Mouse (Mus musculus) CH12.LX (cell line): ENCODE data around the gene Wnk2. TPM values are rescaled to one million over a fixed set of nuclear protein-coding genes. Genes with fewer than 3 reads are reported as not detected.
A peak's percentile ranks its signal among the peaks of the same experiment; 100 is the strongest.

Source experiments
- DNase-seq: peaks from one replicate; pipeline ENCODE4 v3.0.0-alpha.2; 2013; ENCODE audit errors: extremely low read depth
- H3K27ac ChIP-seq: 2 replicates; pipeline ENCODE4 v1.5.1; 2012; ENCODE audit warnings: low read depth, mild to moderate bottlenecking, control low read depth, moderate library complexity; ENCODE audit not compliant: insufficient read depth
- H3K27me3 ChIP-seq: replicated peaks from 2 replicates; pipeline ENCODE3; 2012; ENCODE audit warnings: inconsistent platforms
- H3K36me3 ChIP-seq, 2 experiments: replicated peaks in 1 of 2; 2 replicates each; pipeline versions ENCODE3 to v1.6.1; 2012; ENCODE audit warnings: inconsistent platforms in 1 of 2, low read length in 1 of 2, mild to moderate bottlenecking in 1 of 2, mixed read lengths in 1 of 2, moderate library complexity in 1 of 2; ENCODE audit not compliant: control insufficient read depth in 1 of 2, insufficient read depth in 1 of 2
- H3K4me1 ChIP-seq, 2 experiments: 2 replicates each; pipeline ENCODE4 v1.6.1; 2012; ENCODE audit warnings: inconsistent platforms in 1 of 2, moderate library complexity in 1 of 2; ENCODE audit not compliant: insufficient read depth in 2 of 2, control insufficient read depth in 1 of 2
- H3K4me2 ChIP-seq: 2 replicates; pipeline ENCODE4 v1.6.1; 2012; ENCODE audit warnings: low read depth, mild to moderate bottlenecking, control low read depth; ENCODE audit not compliant: poor library complexity, insufficient read depth, severe bottlenecking
- H3K4me3 ChIP-seq, 3 experiments: fragments of 150-350 bp in 1 of 3; sonication (generic) in 1 of 3; replicated peaks in 1 of 3; 2 replicates each; pipeline versions ENCODE3 to v1.5.1; 2011 to 2012; ENCODE audit warnings: low read depth in 2 of 3, low read length in 2 of 3, mild to moderate bottlenecking in 2 of 3, moderate library complexity in 2 of 3, control low read depth in 1 of 3, improper control_type of control experiment in 1 of 3, inconsistent platforms in 1 of 3, mixed read lengths in 1 of 3; ENCODE audit not compliant: poor library complexity in 1 of 3
- H3K79me2 ChIP-seq: replicated peaks from 2 replicates; pipeline ENCODE4 v1.6.1; 2012; ENCODE audit warnings: mild to moderate bottlenecking, moderate library complexity; ENCODE audit not compliant: control insufficient read depth, poor library complexity, insufficient read depth, severe bottlenecking; ENCODE audit errors: extremely low read depth
- H3K9ac ChIP-seq: 2 replicates; pipeline ENCODE4 v1.6.1; 2012; ENCODE audit warnings: low read depth, mild to moderate bottlenecking, control low read depth, moderate library complexity; ENCODE audit not compliant: insufficient read depth
- H3K9me3 ChIP-seq: replicated peaks from 2 replicates; pipeline ENCODE3; 2012; ENCODE audit warnings: low read length, inconsistent platforms, mixed read lengths
- BHLHE40 ChIP-seq: IDR thresholded peaks from 2 replicates; pipeline ENCODE4 v1.6.1; 2011; ENCODE audit warnings: mild to moderate bottlenecking, low read depth, low read length, improper control_type of control experiment
- CHD1 ChIP-seq: IDR thresholded peaks from 2 replicates; pipeline ENCODE4 v1.6.1; 2012; ENCODE audit warnings: low read depth, low read length, improper control_type of control experiment, inconsistent platforms
- CHD2 ChIP-seq: IDR thresholded peaks from 2 replicates; pipeline ENCODE4 v1.6.1; 2011; ENCODE audit warnings: low read length, improper control_type of control experiment
- CTCF ChIP-seq, 2 experiments: IDR thresholded peaks in 1 of 2; conservative IDR thresholded peaks in 1 of 2; 2 replicates each; pipeline ENCODE4 v1.5.1; 2011 to 2012; ENCODE audit warnings: low read depth in 2 of 2, low read length in 2 of 2, improper control_type of control experiment in 1 of 2, inconsistent platforms in 1 of 2, mild to moderate bottlenecking in 1 of 2, moderate library complexity in 1 of 2
- EP300 ChIP-seq: IDR thresholded peaks from 2 replicates; pipeline ENCODE4 v1.6.1; 2011; ENCODE audit warnings: low read length, improper control_type of control experiment
- HCFC1 ChIP-seq: IDR thresholded peaks from 2 replicates; pipeline ENCODE4 v1.6.1; 2012; ENCODE audit warnings: low read depth, mild to moderate bottlenecking, inconsistent platforms, low read length, improper control_type of control experiment
- IRF4 ChIP-seq: IDR thresholded peaks from 2 replicates; pipeline ENCODE4 v1.6.1; 2014; ENCODE audit warnings: low read depth, mild to moderate bottlenecking, inconsistent platforms, low read length, improper control_type of control experiment
- JUN ChIP-seq: IDR thresholded peaks from 2 replicates; pipeline ENCODE4 v1.6.1; 2011; ENCODE audit warnings: low read depth, mild to moderate bottlenecking, low read length, improper control_type of control experiment, moderate library complexity; ENCODE audit not compliant: insufficient read depth
- MAX ChIP-seq: IDR thresholded peaks from 2 replicates; pipeline ENCODE4 v1.6.1; 2011; ENCODE audit warnings: low read length, improper control_type of control experiment
- MAZ ChIP-seq: IDR thresholded peaks from 2 replicates; pipeline ENCODE4 v1.6.1; 2012; ENCODE audit warnings: low read depth, mild to moderate bottlenecking, inconsistent platforms, low read length, improper control_type of control experiment, moderate library complexity
- MXI1 ChIP-seq: IDR thresholded peaks from 2 replicates; pipeline ENCODE4 v1.6.1; 2011; ENCODE audit warnings: mild to moderate bottlenecking, low read depth, low read length, improper control_type of control experiment
- NELFE ChIP-seq: IDR thresholded peaks from 2 replicates; pipeline ENCODE4 v1.6.1; 2011; ENCODE audit warnings: low read depth, low read length, improper control_type of control experiment
- PAX5 ChIP-seq: IDR thresholded peaks from 2 replicates; pipeline ENCODE4 v1.6.1; 2012; ENCODE audit warnings: low read length, inconsistent platforms, mixed read lengths
- RAD21 ChIP-seq: IDR thresholded peaks from 2 replicates; pipeline ENCODE4 v1.6.1; 2011; ENCODE audit warnings: low read depth, mild to moderate bottlenecking, low read length, improper control_type of control experiment, moderate library complexity
- RCOR1 ChIP-seq: conservative IDR thresholded peaks from 2 replicates; pipeline ENCODE4 v1.6.1; 2012; ENCODE audit warnings: low read depth, mild to moderate bottlenecking, inconsistent platforms, low read length, improper control_type of control experiment
- SIN3A ChIP-seq: IDR thresholded peaks from 2 replicates; pipeline ENCODE4 v1.6.1; 2012; ENCODE audit warnings: low read length, improper control_type of control experiment, inconsistent platforms
- SMC3 ChIP-seq: IDR thresholded peaks from 2 replicates; pipeline ENCODE4 v1.6.1; 2011; ENCODE audit warnings: low read depth, low read length, improper control_type of control experiment
- TBP ChIP-seq: conservative IDR thresholded peaks from 2 replicates; pipeline ENCODE4 v1.6.1; 2011; ENCODE audit warnings: low read depth, low read length, improper control_type of control experiment
- USF1 ChIP-seq: IDR thresholded peaks from 2 replicates; pipeline ENCODE4 v1.6.1; 2014; ENCODE audit warnings: low read depth, mild to moderate bottlenecking, inconsistent platforms, low read length, improper control_type of control experiment
- ZC3H11A ChIP-seq: IDR thresholded peaks from 2 replicates; pipeline ENCODE4 v1.6.1; 2012; ENCODE audit warnings: low read depth, mild to moderate bottlenecking, inconsistent platforms, low read length, improper control_type of control experiment
- ZKSCAN1 ChIP-seq: IDR thresholded peaks from 2 replicates; pipeline ENCODE4 v1.6.1; 2012; ENCODE audit warnings: low read depth, inconsistent platforms, low read length, improper control_type of control experiment, borderline replicate concordance
- dilution Hi-C: fragments of 300-500 bp; cut with MboI; formaldehyde crosslinking; loops from 2 replicates; pipeline ENCODE4 v1.14.3; 2020; ENCODE audit warnings: low sequenced_read_pairs; ENCODE audit not compliant: extremely low pct_unique_long_range_greater_than_20kb, extremely low pct_ligation_motif_present
- in situ Hi-C: fragments of 300-500 bp; cut with MboI; formaldehyde crosslinking; loops from 3 replicates; pipeline ENCODE4 v1.14.3; 2019; ENCODE audit warnings: low sequenced_read_pairs, low pct_ligation_motif_present, low pct_unique_long_range_greater_than_20kb, mixed read lengths
- polyA plus RNA-seq: library from polyadenylated mRNA; unstranded; fragments of >175 nt; gene quantifications from 2 replicates; pipeline ENCODE4 v1.2.1, GENCODE M21; 2012; ENCODE audit warnings: low read depth; ENCODE audit not compliant: insufficient read length
- total RNA-seq, 2 experiments: library from RNA; depleted of rRNA; stranded (reverse); fragments of 300-350 nt in 1 of 2; fragments of >200 nt in 1 of 2; gene quantifications; 2 replicates each; pipeline ENCODE4 v1.2.3; 2012 to 2014

The Wnk2 gene
- total and polyA plus RNA-seq, 3 experiments, result 0.04 TPM; not detected in 2

GRCm38 (mm10) chr13:48998591-48998990 lies 149.2 kb downstream of the Wnk2 start:
- peak; percentile 71 for DNase-seq
- no peaks in the 10 kb centered on the region for H3K9me3 ChIP-seq
- no peaks in the 10 kb centered on the region for H3K79me2 ChIP-seq
- H3K4me3 ChIP-seq, result no peak overlapping the region
- peak overlapping the region; percentile 54; the same call in 1 of the 2 replicates for H3K4me2 ChIP-seq
- H3K27ac ChIP-seq, result no peak overlapping the region
- H3K4me1 ChIP-seq, result peaks cover 0 to 19% of the 10 kb centered on the region in 2 experiments; a peak in 3 of 4 replicates
- no peaks in the 10 kb centered on the region for H3K27me3 ChIP-seq
- TF ChIP-seq RAD21, result peak; percentile 90
- no peak for TF ChIP-seq JUN
- TF ChIP-seq ZC3H11A, result peak; percentile 54
- peak; percentile 49 to 91; a peak in 3 of 4 replicates for TF ChIP-seq CTCF (conservative IDR thresholded peaks at IDR 0.05 in 1 of 2, IDR thresholded peaks at IDR 0.05 in 1 of 2; ENCODE audit: low read depth in 2 of 2, low read length in 2 of 2)
- peak; percentile 63; the same call in 1 of the 2 replicates for TF ChIP-seq IRF4
- peak; percentile 84 for TF ChIP-seq SMC3
- dilution Hi-C loops, result no loop called here
- H3K9ac ChIP-seq, result no peak overlapping the region
- no peaks in the 10 kb centered on the region for H3K36me3 ChIP-seq
- in situ Hi-C loops, result loop anchor here (10.0 kb wide), 2 partner anchors 124 to 344 kb away; partner anchors contain the start of gene Phf2

GRCm38 (mm10) chr13:48996731-48997130 lies 151.1 kb downstream of the Wnk2 start:
- Histone ChIP-seq H3K9ac (no peak overlapping the region), H3K4me2 (no peak overlapping the region), H3K36me3 (no peaks in the 10 kb centered on the region), H3K27me3 (no peaks in the 10 kb centered on the region), H3K79me2 (no peaks in the 10 kb centered on the region), H3K4me1 (peaks cover 0 to 19% of the 10 kb centered on the region in 2 experiments; a peak in 3 of 4 replicates), H3K9me3 (no peaks in the 10 kb centered on the region), H3K27ac (no peak overlapping the region), H3K4me3 (no peak overlapping the region)
- in situ Hi-C loops, result loop anchor here (10.0 kb wide), 2 partner anchors 122 to 342 kb away; partner anchors contain the start of gene Phf2
- TF ChIP-seq SIN3A, result no peak
- dilution Hi-C loops, result no loop called here
- no peak for DNase-seq

- in situ Hi-C loops, result loop anchor here (10.0 kb wide), 2 partner anchors 120 to 340 kb away; partner anchors contain the start of gene Phf2
- peaks cover 0 to 23% of the 10 kb centered on the region in 2 experiments; a peak in 3 of 4 replicates for H3K4me1 ChIP-seq
Measured at GRCm38 (mm10) chr13:48994903-48995302, 152.9 kb downstream of the Wnk2 start.

More at GRCm38 (mm10) chr13:48994903-48995302, 152.9 kb downstream of the Wnk2 start:
- Histone ChIP-seq H3K9me3 (no peaks in the 10 kb centered on the region), H3K9ac (no peak overlapping the region), H3K4me3 (no peak overlapping the region), H3K4me2 (peak overlapping the region; percentile 22; the same call in 1 of the 2 replicates), H3K79me2 (no peaks in the 10 kb centered on the region), H3K27me3 (no peaks in the 10 kb centered on the region), H3K36me3 (no peaks in the 10 kb centered on the region), H3K27ac (no peak overlapping the region)
- no peak for DNase-seq
- TF ChIP-seq HCFC1 (no peak), BHLHE40 (no peak), MXI1 (no peak), USF1 (no peak), CHD1 (no peak), ZC3H11A (no peak), MAX (no peak), EP300 (no peak), TBP (no peak), PAX5 (no peak), CTCF (conservative IDR thresholded peaks at IDR 0.05 in 1 of 2, IDR thresholded peaks at IDR 0.05 in 1 of 2; ENCODE audit: low read depth in 2 of 2, low read length in 2 of 2) (no peak), ZKSCAN1 (no peak), NELFE (no peak), CHD2 (no peak), MAZ (no peak), RCOR1 (no peak), SIN3A (no peak)
- dilution Hi-C loops, result no loop called here
